Mouse (Mus musculus) cerebellum, postnatal 14 days (tissue): ENCODE data around the gene Them7.

ENCODE experiments used
- DNase-seq, 2 experiments: peaks; one replicate each; pipeline ENCODE4 v3.0.0; 2021; ENCODE audit warnings: mixed read lengths in 2 of 2

The Them7 gene

DNA sequence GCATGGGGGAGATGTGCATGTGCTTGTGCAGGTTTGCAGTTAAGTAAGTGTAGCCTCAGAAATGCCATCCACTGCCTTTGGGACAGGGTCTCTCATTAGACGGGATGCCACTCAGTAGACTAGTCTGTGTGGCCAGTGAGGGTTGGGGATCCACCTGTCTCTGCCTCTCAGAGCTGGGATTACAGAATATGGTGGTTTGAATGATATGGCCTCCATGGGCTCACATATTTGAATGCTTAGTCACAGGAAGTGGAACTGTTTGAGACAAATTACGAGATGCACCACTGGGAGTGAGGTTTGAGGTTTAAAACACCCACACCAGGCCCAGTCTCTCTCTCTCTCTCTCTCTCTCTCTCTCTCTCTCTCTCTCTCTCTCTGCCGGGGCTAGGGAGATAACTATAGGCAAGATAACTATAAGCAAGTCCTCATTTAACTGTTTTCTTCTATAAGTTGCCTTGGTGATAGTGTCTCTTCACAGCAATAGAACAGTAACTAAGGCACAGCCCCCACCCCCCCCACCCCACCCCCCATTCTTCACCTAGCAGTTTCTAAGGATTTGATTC is 156.7 kb downstream of the Them7 start:
- no peak for DNase-seq

DNA sequence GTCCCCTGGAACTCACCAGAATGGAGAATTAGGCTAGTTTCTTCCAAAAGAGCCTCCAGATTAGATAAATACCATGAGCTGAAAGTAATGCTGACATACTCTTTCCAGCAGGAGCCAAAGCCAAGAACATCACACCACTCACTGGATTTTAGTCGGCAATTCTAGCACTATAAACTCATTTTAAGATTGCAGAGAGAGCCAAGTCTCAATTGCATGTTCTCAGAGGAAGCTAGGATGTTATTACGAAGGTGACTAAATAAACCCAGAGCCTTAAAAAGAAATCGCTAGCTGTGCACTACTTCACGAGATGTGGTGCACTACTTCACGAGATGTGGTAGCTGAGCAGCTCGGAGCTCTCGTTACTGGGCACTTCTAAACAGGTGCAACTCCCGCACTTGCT is 158.9 kb downstream of the Them7 start:
- no peak for DNase-seq

DNA sequence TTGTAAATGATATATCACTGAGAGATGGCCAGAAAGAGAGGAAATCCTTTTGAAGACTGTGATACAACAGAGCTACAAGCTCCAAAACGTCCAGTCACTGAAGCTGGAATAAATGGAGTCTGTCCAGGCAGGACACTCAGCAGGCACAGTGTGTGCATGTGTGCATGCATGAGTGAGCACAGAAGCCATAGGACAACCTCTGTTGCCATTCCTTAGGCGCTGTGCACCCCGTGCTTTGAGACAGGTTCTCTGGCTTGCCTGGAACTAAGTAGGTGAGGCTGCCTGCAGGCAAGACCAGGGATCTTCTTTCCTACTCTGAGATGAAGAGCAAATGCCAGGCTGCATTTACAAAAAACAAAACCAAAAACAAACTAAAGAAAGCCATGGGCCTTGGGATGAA is 160.9 kb downstream of the Them7 start:
- no peak for DNase-seq

- DNase-seq: no peak
Measured at GRCm38 (mm10) chr2:105386418-105386817, 162.3 kb downstream of the Them7 start.

GRCm38 (mm10) chr2:105389007-105389890 is 165.1 kb downstream of the Them7 start:
- peak in 1 of 2 experiments; percentile 28 for DNase-seq

GRCm38 (mm10) chr2:105390653-105391413 is 166.7 kb downstream of the Them7 start:
- no peak for DNase-seq

- no peak for DNase-seq
Measured at GRCm38 (mm10) chr2:105391414-105391784, 167.3 kb downstream of the Them7 start.

DNA sequence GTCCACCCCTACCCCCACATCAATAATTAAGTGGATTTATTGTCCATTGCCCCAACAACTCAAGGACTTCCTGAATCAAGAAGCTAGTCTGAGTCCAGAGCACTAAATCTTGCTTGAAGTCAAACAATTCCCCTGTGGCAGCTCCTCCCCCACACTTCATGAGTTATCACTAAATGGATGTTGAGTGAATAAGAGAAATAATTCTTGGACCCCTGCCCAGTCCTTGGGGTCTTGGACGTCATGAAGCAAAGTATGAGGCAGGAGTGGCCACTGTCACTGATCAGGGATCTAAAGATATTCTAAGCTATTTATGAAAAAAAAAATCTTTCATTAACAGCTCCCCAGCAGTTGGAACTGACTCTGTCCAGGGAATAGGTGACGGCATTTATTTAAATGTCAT is 168.4 kb downstream of the Them7 start:
- no peak for DNase-seq

- no peak for DNase-seq
Measured at GRCm38 (mm10) chr2:105394375-105394774, 170.3 kb downstream of the Them7 start.

GRCm38 (mm10) chr2:105396066-105396465 is 171.9 kb downstream of the Them7 start:
- DNase-seq: no peak

DNA sequence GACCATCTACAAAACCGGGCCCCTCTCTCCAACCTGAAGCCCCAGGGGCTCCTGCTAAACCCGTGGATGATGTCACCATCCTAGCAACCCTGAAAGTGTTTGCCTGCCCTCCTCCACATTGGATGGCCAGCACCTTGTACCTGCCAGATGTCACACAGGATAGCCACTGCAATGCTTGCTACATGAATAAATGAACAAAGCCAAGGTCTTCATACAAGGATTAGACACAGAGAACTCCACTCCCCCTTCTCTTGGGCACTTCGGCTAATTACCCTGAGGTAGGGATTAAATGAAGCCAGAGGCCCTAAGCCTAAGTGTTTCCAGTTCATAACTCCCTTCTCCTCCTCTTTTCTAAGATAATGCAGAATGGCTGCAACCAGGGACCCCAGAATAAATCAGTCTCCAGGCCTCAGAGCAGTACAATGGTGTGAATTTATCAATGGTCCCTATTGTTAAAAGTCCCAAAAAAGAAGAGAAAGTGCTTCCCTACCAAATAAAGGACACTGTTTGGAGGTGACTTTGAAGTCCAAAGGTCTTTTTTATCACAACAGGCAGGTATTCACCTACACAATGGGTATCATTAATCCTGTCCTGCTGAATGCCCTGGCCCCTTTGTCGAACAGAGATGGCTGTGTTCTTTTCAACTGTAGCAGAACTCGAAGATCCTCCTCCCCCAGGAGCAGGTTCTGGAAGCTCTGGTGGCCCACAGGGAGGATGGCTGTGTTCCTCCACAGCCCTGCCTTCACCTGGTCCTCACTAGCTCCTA is 173.5 kb downstream of the Them7 start:
- DNase-seq: no peak

DNA sequence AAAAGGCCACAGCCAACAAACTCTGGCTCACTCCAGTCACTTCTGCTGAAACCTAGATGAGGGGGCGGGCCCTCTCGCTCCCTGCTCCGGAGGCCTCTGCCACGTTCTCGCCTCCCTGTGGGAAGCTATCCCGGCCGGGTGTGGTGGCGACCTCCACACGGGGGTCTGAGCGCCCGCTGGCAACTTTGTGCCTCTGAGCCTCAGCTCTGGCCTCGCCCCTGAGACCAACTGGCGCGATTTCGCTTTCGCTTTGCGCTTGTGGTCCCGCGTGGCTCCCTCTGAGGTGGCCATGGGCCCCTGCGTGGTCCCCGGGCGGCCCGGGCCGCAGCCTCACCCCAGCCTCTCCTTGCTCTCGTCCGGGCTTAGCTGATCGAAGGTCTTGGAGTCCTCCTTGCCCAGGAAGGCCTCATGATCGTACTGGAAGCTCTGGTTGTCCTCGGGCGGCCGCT is 174.5 kb downstream of the Them7 start:
- DNase-seq: peak in 1 of 2 experiments; percentile 53

DNA sequence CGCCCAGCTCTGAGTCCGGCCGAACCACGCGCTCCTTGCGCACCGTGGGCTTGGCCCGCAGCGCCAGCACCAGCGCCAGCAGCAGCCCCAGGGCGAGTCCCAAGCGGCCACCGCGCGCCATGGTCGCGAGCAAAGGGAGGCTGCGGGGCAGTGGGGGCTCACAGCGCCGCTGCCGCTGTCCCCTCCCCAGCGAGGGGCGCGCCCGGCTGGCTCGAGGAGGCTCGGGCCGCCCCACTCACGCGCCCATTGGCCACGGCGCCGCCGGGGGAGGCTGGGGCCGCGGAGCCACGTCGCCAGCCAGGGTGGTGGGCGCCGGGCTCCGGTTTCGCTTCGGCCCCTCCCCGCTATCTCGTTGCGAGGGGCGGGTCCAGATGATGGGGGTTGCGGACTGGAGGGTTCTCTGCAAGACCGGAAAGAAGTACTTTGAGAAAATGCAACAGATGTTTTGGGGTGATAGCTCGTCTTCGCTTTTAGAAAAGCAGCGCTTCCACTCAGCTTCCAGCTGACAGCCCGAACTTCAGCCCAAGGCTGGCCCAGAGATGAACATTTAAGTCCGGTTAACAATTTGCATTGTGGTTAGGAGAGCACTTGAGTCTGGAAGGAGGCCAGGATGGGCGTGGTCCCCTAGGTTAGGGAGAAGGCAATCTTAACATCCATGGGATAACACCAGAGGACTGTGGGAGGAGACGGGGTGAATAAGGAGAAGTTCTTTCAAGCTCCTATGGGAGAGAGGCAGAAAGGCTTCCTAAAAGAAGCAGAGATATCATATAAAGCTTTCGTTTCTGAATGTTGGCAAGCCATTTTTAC is 175.2 kb downstream of the Them7 start, which contains the start of gene Rcn1:
Gene Rcn1, minus strand, starts transcription at position 235 of the 807 bp plus-strand sequence.
- peak; percentile 65 to 76 for DNase-seq

DNA sequence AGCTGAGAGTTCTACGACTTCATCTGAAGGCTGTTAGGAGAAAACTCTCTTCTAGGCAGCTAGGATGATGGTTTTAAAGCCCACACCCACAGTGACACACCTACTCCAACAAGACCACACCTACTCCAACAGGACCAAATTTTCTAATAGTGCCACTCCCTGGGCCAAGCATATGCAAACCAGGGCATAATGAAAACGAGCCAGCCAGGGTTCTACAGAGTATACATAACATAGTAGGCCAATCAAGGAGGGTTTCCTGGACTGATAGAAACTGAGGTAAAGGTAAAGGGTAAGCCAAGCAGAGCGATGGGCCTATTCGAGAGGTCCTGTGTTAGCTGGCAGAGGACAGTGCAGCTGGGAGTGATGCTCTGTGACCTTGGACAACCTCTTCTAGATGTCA is 176.4 kb downstream of the Them7 start:
- DNase-seq: no peak

- DNase-seq: no peak
Measured at GRCm38 (mm10) chr2:105402180-105402579, 178.1 kb downstream of the Them7 start.

DNA sequence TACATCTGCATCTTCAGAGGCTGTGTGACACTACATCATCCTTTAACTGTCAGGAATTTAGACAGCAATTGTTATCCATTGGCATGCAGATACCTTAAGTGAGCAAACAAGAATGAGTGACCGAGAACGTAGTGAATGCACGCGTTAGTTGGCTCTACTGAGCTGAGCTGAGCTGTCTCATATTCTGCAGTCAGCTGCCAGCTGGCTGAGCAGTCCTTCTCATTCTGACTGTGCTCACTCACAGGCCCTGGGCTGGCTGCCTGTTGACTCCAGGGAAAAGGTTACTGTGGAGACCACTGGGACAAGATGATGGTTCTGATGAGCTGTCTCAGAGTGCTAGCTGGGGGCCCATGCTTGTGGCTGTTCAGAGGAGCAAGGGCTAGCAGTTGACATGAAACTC is 184.4 kb downstream of the Them7 start:
- DNase-seq: peak; percentile 69 to 71

- DNase-seq: no peak
Measured at GRCm38 (mm10) chr2:105409253-105409652, 185.1 kb downstream of the Them7 start.

GRCm38 (mm10) chr2:105414309-105414708 is 190.2 kb downstream of the Them7 start:
- no peak for DNase-seq

- DNase-seq: peak; percentile 36 to 42
Measured at GRCm38 (mm10) chr2:105416046-105416659, 192.0 kb downstream of the Them7 start.

GRCm38 (mm10) chr2:105416660-105417348 is 192.7 kb downstream of the Them7 start:
- DNase-seq: peak; percentile 62 to 67

DNA sequence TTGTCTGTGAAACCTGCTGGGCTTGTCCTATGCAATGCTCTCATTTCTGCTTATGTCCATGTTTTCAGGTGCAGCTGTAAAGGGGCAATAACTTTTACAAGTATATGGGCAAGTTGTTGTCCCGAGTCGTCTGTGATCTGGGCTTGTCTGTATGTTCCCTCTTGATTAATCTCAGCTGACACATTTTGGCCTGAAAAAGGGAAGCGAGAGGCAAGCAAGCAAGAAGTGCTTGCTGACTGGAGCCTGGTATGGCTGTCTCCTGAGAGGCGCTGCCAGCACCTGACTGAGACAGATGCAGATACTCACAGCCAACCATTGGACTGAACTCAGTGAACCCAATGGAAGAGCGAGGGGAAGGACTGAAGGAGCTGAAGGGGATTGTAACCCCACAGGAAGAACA is 193.5 kb downstream of the Them7 start:
- no peak for DNase-seq
